Mouse (Mus musculus): ENCODE results near the gene Stau1.
A peak's percentile ranks its signal among the peaks of the same experiment; 100 is the strongest.

Stau1 gene

GRCm38 (mm10) chr2:166923971-166924370, 72.1 kb downstream of the Stau1 start:
- no peak for DNase-seq (ENCODE audit: low read depth, low spot score)

DNA sequence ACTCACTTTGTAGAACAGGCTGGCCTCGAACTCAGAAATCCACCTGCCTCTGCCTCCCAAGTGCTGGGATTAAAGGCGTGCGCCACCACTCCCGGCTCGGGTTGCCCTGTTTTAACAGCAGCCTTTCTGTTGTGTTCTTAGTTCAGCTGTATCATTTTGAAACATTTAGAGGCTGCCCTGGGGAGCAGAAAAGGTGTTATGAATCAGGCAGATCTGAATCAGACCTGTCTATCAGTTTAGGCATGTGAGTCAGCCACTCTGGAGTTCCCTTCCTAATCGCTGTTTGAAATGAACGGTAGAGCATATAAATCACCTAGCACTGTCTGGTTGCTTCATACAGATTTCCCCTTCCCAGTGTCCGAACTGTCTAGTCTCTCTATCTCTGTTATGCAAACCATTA, 85.6 kb downstream of the Stau1 start:
- no peak for DNase-seq (ENCODE audit: low read depth, low spot score)

DNA sequence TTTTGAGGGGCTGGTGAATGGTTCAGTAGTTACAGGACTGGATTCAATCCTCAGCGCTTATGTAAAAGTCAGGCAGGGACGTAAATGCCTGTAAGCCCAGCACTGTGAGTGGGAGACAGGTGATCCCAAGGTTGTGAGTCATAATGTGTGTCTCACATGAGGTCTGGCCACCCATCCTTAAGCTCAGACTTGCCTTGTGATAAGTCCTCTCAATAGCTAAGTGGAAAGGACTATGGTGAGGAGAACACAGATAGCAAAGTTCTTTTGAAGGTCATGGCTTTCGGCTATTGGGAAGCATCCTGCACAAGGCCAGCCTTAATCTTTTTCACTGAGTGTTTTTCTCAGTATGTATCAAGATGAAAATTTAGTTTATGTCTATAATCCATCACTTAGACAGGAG, 86.4 kb downstream of the Stau1 start:
- no peak for DNase-seq (ENCODE audit: low read depth, low spot score)

- peak; percentile 38 for DNase-seq (ENCODE audit: low read depth, low spot score)
Measured at GRCm38 (mm10) chr2:166906523-166907182, 89.4 kb downstream of the Stau1 start.

- DNase-seq (ENCODE audit: low read depth, low spot score): peak; percentile 99
Measured at GRCm38 (mm10) chr2:166905711-166906522, 90.2 kb downstream of the Stau1 start, which contains the start of gene Cse1l. Cse1l (plus strand) TSS chr2:166906040.

- peak; percentile 43 for DNase-seq (ENCODE audit: low read depth, low spot score)
Measured at GRCm38 (mm10) chr2:166903719-166904282, 92.3 kb downstream of the Stau1 start.

GRCm38 (mm10) chr2:166900792-166901505, 95.2 kb downstream of the Stau1 start:
- DNase-seq (ENCODE audit: low read depth, low spot score): no peak

GRCm38 (mm10) chr2:166899746-166900145, 96.4 kb downstream of the Stau1 start:
- no peak for DNase-seq (ENCODE audit: low read depth, low spot score)

- no peak for DNase-seq (ENCODE audit: low read depth, low spot score)
Measured at GRCm38 (mm10) chr2:166899161-166899560, 96.9 kb downstream of the Stau1 start.

Data from CD4-positive, CD25-positive, alpha-beta regulatory T cell, adult 2 months (primary cell).